Mouse (Mus musculus): Measurements from ENCODE around the gene Entpd5.

The Entpd5 gene

DNA sequence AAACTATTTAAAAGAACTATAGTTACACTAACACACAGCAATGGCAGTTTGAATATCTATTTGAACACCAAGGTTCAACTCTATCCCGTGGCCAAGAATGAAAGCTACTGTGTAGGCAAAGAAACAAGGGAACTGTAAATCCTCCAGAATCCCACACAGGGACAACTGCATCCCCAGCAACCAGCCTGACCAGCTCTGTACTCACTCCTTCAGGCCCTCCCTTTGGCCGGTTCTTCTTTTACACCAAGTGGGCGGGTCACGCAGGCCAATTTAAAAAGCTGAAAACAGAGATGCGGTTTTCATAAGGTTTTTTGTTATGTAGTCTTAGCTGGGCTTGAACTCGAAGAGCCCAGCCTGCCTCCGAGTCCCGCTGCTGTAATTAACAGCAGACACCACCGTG, 9.7 kb downstream of the Entpd5 start:
- DNase-seq (ENCODE audit: low read depth), result no peak

DNA sequence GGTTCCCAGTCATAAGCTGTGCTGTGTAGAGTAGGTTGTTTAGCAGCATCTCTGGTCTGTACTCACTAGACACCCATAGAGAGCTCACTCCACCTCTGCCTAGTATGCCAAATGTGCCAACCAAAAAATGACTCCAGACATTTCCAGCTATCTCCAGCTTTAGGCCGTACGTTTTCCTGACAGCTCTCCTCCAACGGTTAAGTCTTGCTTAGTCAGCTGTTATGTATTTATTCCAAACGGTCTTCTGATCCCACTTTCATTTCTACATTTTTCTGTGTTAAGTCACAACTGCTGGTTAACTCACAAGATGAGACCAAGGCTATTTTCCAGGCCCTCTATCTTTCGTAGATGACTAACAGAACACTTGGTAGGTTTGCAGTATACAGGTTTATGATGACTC, 10.2 kb downstream of the Entpd5 start:
- no peak for DNase-seq (ENCODE audit: low read depth)

DNA sequence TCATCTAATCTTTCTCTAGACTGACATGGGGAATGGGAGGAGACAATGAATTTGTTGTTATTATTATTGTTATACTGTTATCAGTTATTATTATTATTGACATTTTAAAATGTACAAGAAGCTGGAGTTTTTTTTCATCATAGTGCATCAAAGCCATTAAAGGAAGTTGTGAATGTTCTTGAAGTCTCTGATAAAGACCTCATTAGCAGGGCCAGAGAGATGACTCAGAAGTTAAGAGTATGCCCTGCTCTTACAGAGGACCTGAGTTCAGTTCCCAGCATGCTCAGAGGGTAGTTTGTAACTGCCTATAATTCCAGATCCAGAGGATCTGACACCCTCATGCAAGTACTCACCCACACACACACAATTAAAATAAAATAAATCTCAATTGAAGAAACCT, 11.1 kb downstream of the Entpd5 start:
- DNase-seq (ENCODE audit: low read depth), result no peak

DNA sequence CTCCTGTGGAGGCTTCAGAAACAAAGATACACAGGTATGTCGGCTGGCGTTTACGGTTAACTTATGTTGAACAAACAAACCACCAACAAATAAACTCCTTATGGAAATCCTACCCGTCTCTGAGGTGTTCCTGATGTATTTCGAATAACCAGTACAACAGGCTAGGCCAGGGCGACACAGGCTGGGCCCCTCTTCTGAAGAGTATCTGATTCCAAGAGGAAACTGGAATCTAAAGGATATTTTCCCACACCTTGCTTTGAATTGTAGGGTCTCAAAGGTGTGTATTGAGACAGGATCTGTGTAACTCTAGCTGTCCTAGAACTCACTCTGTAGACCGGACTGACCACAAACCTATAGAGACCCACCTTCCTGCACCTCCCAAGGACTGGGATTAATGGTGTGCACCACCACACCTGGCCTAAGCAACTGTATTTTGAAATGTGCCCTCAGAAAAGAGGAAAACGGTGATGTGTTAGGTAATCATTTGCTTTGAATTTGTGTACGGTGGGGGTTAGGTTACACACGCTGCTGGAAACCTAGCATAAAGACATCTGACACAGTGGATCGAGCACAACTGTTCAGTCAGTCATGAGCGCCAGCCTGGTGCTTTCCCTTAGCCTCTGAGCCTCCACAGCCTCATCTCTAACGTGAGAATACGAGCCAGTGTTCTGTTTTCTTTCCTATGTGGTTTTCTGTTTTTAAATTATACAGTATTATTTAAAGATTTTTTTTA, 11.7 kb downstream of the Entpd5 start:
- no peak for DNase-seq (ENCODE audit: low read depth)

DNA sequence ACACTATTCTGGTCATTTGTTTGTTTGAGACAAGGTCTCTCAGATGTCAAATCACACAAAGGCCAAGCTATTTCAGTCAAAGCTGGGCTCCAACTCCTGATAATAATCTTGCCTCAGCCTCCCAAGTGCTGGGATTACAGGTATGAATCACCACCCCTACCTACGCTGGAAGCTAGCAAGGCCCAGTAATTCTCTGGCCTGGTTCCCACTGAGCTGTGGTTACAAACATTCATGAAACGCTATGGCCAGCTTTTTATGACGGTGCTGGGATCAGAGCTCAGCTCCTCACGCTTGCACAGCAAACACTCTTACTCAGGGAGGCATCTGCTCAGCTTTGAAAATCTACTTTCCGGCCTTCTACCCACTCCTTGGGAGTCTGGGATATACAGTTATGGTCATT, 15.0 kb downstream of the Entpd5 start:
- DNase-seq (ENCODE audit: low read depth), result no peak

DNA sequence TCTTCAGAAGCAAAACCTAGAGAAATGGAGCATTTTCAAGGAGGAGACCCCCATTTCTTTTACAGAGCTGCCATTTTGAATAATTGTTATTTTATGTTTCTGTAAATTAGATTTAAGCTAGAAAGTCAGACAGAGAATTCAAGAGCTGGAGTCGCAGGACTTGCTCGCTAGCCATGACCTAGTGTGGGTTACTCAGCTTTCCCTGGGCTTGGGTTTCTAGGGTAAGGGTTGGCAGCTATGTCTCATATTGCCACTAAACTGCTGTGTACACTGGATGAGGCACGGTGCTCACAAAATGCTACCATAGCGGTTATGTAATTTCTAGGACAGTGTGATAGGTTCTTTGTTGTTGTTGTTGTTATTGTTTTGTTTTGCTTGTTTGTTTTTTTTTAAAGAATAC, 16.1 kb downstream of the Entpd5 start:
- no peak for DNase-seq (ENCODE audit: low read depth)

DNA sequence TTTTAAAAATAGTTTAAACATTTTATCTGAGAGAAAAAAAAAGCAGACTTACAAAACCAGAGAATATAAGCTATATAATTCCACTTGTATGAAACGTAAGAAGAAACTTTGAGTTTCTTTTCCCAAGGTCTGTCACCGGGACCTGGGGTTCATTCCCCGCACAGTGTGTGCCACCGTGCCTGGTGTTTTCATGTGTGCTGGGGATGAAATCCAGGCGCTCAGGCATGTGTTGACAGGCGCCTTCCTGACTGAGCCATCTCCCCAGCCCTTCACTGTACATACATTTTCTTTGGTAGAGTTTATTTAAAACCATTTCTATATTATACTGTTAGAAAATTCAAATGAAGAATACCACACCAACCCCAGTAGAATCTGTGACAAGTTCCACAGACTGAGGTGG, 18.5 kb downstream of the Entpd5 start:
- DNase-seq (ENCODE audit: low read depth), result no peak

DNA sequence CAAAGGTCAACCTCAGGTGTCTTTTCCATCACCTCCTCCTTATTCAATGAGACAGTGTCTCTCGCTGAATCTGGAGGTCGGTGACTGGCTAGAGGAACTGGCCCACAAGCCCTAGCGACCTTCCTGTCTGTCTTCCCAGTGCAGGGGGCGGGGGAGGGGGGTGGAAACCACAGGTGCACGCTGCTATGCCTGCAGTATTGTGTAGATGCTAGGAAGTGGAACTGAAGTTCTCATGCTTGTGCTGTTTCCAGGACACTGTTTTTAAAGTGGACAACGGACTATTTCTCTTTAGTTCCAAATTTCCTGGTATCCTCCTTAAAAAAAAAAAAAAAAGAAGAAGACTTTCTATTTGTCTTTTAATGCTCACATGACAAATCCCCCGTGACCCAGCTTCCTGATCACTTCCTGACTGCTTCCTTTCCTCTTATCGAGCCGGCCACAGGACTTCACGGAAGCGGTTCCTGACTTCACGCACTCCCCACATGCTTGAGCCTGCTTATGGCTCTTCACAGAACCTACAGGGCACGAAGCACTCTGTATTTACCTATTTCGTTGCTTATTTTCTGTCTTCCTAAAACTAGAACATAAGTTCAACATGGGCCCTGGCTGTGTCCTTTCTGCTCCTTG, 19.9 kb downstream of the Entpd5 start:
- no peak for DNase-seq (ENCODE audit: low read depth)

DNA sequence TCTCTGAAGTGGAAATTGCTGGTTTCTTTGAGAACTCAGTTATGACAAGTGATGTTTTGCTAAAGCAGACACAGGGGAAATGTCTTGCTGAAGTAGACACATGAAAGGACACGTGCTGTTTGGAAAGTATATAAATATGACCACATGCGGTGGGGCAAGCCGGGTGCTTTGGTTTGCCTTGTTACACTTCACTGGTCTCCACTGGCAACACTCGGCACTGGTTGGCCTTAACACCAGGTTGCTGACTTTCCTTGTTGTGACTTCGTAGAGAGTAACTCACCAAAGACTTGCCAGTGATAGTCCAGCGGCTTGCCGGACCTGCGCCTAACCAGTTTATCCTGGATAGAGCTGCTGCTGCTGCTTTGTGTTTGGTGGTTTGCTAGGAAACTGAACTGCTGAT, 20.7 kb downstream of the Entpd5 start:
- DNase-seq (ENCODE audit: low read depth), result no peak

DNA sequence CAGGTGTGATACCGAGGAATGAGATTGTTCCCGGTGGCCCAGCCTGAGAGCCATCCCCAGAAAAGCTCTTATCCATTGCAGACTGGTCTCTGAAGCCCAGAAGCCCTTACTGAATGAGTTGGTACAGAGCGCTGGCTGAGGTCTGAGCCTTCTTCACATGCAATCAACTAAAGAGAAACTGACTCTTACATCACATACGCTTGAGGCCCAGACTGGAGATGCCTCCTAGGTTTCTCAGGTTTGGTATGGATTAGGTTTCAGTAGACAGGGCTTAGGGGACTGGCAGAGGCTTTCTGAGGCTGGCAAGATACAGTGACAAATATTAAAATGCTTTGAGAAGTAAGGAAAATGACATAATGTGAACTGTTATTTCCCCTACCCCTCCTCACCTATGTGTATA, 23.4 kb downstream of the Entpd5 start:
- no peak for DNase-seq (ENCODE audit: low read depth)

DNA sequence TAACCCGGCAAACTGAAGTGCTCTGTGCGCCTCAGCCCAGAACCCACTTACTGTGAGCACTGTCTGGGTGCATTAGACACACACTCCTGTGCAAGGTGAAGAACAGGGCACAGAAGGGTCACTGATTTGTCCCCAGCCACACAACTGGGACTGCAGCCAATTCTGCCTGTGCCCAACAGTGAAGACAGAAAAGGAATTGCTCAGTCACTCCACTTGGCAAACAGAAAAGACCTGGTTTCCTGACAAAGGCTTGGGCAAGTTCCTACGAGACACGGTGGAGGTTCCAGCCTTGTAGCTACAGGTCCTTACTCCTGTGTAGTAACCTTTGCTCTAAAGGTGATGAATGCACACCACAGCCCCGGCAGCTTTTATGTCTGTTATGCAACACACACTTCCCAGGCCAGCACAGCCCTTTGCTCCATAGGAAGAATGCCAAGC, 24.2 kb downstream of the Entpd5 start:
- DNase-seq (ENCODE audit: low read depth), result no peak

DNA sequence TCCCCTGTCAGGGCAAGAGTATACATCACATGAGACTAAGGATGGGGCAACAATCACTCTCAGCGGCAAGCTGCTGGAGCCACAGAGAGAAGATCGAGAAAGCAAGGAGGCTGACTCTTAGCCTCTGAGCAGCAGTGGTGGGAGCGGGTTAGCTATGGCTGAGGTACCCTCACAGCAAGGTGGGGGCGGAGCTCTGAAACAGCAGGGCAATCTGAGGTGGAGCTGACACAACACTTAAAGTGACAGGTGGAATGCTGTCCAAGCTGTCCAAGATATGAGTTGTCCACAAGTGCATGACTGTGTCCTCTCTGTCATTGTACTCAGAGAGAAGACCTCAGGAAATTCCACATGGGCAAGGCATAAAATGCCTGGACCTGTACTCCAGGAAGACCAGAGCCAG, 26.5 kb downstream of the Entpd5 start:
- no peak for DNase-seq (ENCODE audit: low read depth)

DNA sequence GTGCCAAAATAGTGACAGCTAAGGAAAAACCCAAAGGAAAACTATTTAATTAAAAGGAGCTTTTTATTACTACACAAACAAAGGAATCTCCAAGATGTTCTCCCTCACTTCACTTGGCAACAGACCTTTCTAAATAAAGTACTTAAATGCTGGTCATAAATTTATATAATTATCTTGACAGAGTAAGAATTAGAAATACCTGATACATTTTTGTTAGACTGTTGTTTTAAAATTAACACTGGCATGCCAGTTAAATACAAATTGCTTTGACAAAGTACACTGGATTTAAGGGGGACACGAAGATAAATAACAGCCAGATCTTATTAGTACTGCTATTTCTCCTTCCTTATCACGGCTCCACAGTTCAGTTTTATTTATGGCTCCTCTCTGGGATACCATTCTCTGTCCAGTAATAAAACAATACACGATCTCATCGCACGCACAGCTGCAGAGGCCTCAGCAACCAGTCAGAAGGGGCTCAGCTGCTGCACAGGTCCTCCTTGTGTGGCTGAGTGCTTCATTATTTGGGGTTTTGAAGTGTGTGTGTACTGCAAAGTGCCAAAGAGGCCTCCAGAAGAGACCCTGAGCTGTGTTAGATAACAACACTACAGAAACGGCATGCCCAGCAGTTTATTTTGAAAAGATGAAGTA, 34.9 kb downstream of the Entpd5 start:
- no peak for DNase-seq (ENCODE audit: low read depth)

DNA sequence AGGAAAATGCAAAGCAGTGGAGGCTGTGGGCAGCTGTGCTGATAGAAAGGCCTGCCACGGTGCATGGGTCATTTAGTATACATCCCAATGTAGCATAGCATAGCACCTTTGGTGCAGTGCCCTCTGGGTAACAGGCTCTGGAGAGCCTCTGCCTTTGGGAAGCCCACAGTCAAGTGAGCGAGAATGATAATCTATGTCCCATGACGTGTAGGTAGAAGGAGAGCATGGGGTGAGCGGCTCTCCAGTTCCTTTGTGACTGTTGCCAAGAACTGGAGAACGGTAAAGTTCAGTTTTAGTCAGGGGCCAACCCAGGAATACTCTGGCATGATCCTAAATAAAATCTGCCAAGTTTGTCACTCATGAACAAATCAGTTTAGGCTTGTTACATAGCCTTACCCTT, 37.2 kb downstream of the Entpd5 start:
- DNase-seq (ENCODE audit: low read depth), result no peak

DNA sequence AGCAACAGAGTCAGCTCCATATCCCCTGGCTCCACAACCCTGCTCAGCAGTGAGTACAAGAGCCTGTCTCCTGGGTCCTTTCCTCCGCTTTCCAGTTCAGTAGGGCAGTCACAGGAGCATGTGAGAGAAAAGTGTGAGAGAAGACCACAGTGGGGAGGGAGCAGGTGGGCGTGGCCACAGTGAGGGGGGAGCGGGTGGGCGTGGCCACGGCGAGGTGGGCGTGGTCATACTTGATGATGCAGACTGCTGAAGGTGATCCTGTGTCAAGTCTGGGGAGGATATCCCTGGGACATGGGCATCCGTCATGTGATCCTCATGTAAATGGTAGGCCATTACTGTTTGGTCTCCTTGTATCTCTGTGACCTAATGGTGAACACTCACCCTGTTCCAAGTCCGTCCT, 41.9 kb downstream of the Entpd5 start:
- no peak for DNase-seq (ENCODE audit: low read depth)

DNA sequence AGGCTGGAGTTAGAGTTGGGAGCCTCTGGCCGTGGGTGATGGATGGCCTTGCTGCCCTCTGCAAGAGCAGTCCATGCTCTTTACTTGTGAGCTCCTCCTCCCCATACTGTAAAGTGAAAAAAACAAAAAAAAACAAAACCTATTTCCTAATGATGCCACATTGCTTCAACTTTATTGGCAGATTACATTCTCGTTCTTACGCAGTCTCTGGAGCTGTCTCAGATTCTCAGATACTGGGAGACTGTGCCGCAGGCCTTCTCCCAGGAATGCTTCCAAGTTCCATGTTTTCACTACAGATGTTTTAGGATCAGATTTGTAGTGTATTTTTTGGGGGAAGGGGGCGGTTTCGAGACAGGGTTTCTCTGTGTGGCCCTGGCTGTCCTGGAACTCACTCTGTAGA, 43.7 kb downstream of the Entpd5 start:
- DNase-seq (ENCODE audit: low read depth), result no peak

DNA sequence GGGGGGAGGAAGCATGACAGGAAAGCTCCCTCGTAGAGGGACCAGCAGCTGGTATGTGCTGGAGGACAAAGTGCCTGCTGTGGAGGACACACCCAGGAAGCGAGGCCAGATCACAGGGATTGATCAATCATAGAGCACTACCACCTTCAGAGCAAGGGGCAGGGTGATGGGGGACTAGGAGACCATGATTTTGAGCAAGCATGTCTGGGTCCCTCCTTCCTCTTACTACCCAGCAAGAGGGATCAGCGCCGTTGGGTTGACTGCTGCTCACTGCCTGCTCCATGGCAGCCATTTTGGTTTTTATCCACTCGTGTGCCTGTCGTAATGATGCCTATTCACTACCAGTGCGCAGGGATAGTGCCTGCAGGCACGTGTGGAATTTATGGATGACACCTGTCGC, 44.5 kb downstream of the Entpd5 start:
- no peak for DNase-seq (ENCODE audit: low read depth)

DNA sequence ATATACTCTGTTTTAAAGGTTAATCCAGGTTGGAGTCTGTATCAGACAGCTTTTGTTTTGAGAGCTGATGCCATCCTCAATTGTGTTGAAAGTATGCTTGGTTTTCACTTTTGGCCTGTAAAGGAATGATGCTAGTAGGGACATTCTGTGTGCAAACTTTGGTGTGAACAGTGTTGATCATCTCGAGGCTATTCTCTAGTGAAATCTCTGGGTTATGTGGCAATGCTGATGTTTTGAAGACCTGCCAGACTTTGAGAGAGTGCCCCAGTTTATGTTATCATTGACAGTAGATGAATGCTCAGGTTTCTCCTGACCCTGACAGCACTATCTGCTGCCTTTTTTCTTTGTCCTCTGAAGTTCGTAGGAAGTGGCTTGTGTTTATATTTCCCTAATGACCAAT, 46.0 kb downstream of the Entpd5 start:
- no peak for DNase-seq (ENCODE audit: low read depth)

DNA sequence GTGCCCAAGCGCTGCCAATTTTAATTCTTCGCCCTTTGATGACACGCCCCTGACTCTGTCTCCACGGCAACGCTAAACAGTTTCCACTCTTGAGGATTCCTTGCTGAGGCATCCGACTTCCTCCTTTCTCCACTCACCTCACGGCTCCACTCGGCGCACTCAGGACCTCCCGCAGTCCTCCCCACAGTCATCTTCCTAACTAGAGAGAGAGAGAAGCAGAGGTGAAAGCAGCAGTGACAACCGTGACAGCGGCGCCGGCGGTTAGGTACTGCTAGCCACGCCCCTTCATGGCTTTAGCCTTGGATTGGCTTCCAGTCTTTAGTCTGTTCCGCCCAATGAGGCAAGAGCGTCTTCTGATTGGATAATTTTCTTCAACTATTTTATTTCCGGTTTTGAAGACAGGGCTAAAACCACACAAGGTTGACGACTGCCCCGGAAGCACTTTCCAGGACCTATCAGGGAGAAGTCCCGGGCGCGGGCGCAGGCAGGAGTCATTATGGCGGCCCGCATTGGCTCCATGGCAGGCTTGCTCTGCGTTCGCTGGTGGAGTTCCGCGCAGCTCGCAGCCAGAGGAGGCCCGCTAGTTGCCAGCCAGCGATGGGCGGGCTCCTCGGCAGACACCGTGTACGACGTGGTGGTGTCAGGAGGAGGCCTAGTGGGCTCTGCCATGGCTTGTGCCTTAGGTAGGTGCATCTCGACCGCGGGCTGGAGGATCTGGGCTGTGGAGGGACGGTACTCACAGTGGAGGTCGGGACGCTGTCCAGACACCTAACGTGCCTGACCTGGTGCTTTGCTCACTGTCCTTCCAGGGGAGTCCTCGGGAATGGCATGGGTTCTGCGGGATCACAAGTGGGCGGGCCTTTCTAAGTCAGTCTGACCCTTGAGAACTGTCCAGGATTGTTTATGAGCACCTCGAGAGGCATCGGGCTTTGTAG, 47.0 kb downstream of the Entpd5 start, which contains the start of the genes Coq6 and Fam161b:
Coq6 (plus strand) TSS at position 103 of the 935 bp plus-strand sequence.
Fam161b (minus strand) TSS at position 279 of the 935 bp plus-strand sequence.
- DNase-seq (ENCODE audit: low read depth), result peak; percentile 98

DNA sequence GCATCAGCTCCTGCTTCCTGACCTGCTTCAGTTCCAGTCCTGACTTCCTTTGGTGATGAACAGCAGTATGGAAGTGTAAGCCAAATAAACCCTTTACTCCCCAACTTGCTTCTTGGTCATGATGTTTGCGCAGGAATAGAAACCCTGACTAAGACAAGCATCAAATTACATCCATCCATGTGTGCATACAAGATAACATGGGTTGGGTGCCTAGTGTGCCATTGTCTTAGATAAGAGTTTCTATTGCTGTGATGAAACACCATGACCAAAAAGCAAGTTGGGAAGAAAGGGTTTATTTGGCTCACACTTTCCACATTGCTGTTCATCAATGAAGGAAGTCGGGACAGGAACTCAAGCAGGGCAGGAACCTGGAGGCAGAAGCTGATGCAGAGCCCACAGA, 50.1 kb downstream of the Entpd5 start:
- peak; percentile 58 for DNase-seq (ENCODE audit: low read depth)

DNA sequence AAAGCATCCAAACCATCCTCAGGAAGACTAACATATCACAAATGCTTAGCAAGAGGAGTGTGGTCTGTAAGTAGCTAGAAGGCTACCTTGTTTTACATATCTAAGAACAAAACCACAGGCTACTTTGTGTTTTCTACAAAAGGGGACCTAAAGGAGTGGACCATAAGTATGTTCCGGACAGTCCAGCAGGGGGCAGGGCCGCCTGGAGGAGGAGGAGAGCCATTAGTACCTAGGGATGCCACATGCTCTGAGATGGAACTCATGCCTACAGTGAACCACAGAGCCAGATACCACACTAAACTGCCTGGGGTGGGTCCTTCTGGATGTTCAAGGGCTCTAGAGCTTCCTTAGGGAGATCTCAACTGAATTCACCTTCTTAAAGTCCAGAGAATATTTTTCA, 61.6 kb downstream of the Entpd5 start:
- DNase-seq (ENCODE audit: low read depth), result no peak

DNA sequence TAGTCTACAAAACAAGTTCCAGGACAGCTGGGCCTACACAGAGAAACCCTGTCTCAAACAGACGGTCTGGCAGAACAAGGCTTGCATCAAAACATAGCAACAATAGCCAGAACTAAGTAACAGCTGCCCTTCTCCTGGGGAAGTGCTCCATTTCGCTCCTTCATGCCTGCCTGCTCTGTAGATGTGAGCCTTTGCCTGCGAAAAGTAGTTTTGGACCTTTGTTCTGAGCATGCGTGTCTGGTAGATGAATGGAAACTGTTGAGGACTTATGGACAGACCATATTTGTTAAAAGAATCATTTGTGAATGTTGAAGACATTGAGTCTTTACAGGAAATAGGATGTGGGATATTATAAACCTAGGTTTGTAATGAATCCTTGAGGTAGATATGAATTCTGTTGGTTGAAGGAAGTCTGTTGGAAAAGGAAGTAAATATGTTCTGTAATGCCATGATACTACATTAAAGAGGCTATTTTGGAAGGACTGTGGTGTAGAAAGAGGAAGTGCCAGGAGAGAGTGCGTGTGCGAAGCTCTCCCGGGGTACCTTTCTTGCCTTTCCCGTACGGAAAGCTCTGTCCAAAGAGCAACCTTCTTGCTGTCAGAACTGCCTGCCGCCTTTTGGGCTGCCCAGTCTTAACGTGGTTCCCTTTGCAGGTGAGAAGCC, 71.7 kb downstream of the Entpd5 start:
- DNase-seq (ENCODE audit: low read depth), result no peak
